Mouse (Mus musculus) ES-Bruce4 (cell line): ENCODE measurements around the gene Fndc5.

ENCODE experiments used
- CTCF ChIP-seq: IDR thresholded peaks from one replicate; pipeline ENCODE4 v1.8.1; 2011; ENCODE audit warnings: low read depth, low read length
- EP300 ChIP-seq: IDR thresholded peaks from 2 replicates; pipeline ENCODE4 v1.6.1; 2011; ENCODE audit warnings: low read depth, low read length; ENCODE audit not compliant: insufficient read depth

- TF ChIP-seq CTCF = no peak
- no peak for TF ChIP-seq EP300
Observed at GRCm38 (mm10) chr4:129158549-129158948, 21.8 kb downstream of the Fndc5 start.
